ENCODE assay signal across 13 mouse cellular contexts in genomic region chrX:152191266-152191665, GRCm38 (mm10).
"Had no signal": no experiment of that assay in that cellular context is flagged by ENCODE, and none has a peak within 500 bp of the region (broad histone marks: within the 10 kb centered on the region; RNA-seq: fewer than 3 reads in every experiment).

No protein-coding gene starts in this region.

- H3K4me3 ChIP-seq: midbrain, embryonic 13.5 days; midbrain, embryonic 15.5 days; neural tube, embryonic 12.5 days; stomach, embryonic 15.5 days had no signal

- H3K4me1 ChIP-seq: midbrain, embryonic 13.5 days; midbrain, embryonic 15.5 days; neural tube, embryonic 12.5 days; stomach, embryonic 15.5 days had no signal

- DNase-seq: lung, adult 18-20 months; lung, embryonic 14.5 days; lung, postnatal 10 days; lung, postnatal 4 days; right cerebral cortex, postnatal 14 days; thymus, adult 2 months; thymus, postnatal 25 days; thymus, postnatal 4 days had no signal

- H3K27ac ChIP-seq: midbrain, embryonic 13.5 days; midbrain, embryonic 15.5 days; neural tube, embryonic 12.5 days; stomach, embryonic 15.5 days; stomach, postnatal 0 days had no signal

- H3K36me3 ChIP-seq: midbrain, embryonic 13.5 days; midbrain, embryonic 15.5 days; neural tube, embryonic 12.5 days; stomach, embryonic 15.5 days had no signal

- H3K9me3 ChIP-seq: midbrain, embryonic 13.5 days; midbrain, embryonic 15.5 days; neural tube, embryonic 12.5 days; stomach, embryonic 15.5 days had no signal
